9 mouse cellular contexts compared by ENCODE assay signal in the genomic region with DNA sequence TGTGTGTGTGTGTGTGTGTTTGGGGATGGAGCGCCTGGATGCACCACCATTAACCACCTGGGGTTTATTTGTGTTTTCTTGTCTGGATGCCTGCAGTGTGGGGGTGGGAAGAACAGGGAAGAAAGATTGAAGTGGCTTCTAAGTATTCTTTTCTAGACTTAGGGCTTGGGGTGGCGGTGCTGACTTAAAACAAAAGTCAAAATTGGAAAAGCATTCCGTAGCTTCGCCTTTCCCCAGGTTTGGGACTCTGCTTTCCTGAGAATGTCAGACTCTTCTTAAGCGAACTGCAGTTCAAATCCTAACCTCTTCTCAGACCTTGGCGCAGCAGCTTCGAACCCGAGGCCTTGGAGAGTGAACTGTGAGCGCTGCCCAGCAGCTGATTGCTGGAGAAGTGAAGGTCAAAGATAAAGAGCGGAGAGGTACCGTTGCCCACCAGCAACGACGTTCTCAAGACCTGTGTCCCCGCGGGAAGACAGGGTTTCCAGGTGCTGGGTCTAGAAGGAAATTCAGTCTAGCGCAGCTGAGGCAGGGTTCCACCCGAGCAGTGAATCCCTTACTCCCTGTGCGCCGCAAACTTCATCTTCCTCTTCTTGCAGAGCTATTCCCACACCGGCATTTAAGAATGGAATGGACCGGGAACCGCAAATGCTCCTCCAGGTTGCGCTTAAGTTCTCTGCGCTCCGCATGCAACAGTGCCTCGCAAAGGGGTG. TPM values are rescaled to one million over a fixed set of nuclear protein-coding genes. Genes with fewer than 3 reads are reported as not detected.
DNase-seq lines count a peak whose midpoint lies in the region; ATAC-seq and TF ChIP-seq lines count a peak whose summit lies in the region.
"Had no signal": no experiment of that assay in that cellular context is flagged by ENCODE, and none has a peak within 500 bp of the region (broad histone marks: within the 10 kb centered on the region; RNA-seq: fewer than 3 reads in every experiment).

No protein-coding gene starts in this region.

- no peak for ATAC-seq in hindbrain, embryonic 16.5 days
- ATAC-seq in midbrain, embryonic 12.5 days (ENCODE audit: low FRiP score, low read depth), result no peak
- ATAC-seq in activated CD4-positive, CD25-positive, alpha-beta regulatory T cell, adult 4 months, result no peak

- H3K27me3 ChIP-seq in hindbrain, embryonic 16.5 days (replicated peaks; ENCODE audit: control insufficient read depth, insufficient read depth, low read length), result peaks cover 21% of the 10 kb centered on the region
- H3K27me3 ChIP-seq in midbrain, embryonic 12.5 days, result peaks cover 58% of the 10 kb centered on the region

- peak overlapping the region; percentile 8; the same call in 1 of the 2 replicates for H3K9ac ChIP-seq in ES-E14 (ENCODE audit: insufficient read depth, low read depth, low read length, poor library complexity, severe bottlenecking)
- H3K9ac ChIP-seq in hindbrain, embryonic 16.5 days (ENCODE audit: low read depth, low read length), result no peak overlapping the region
- 0 out of 2 replicates have a peak overlapping the region, but pooled peaks have one; percentile 43 for H3K9ac ChIP-seq in midbrain, embryonic 12.5 days (replicated peaks)

- in situ Hi-C loops in ES-E14 (cut with MboI; ENCODE audit: low sequenced_read_pairs in 2 of 2, unreplicated experiment in 2 of 2), result no loop called here

- TF ChIP-seq CTCF in gastrocnemius, adult 2 months (IDR thresholded peaks at IDR 0.05), result no peak

- 4% methylated on average over 26 of the region's 26 CpGs for WGBS in hindbrain, embryonic 16.5 days
- whole genome bisulfite sequencing in midbrain, embryonic 12.5 days, result 5% methylated on average over 26 of the region's 26 CpGs

- intact Hi-C loops in gastrocnemius, adult 2 months (cut with DNase I), result no loop called here

- H3K4me3 ChIP-seq in ES-E14 (ENCODE audit: insufficient read depth in 1 of 2, low read depth in 1 of 2, low read length in 2 of 2, poor library complexity in 1 of 2, severe bottlenecking in 1 of 2), result peak overlapping the region; percentile 85 to 98
- no peak overlapping the region for H3K4me3 ChIP-seq in hindbrain, embryonic 16.5 days (ENCODE audit: low read length)
- 0 out of 2 replicates have a peak overlapping the region, but pooled peaks have one; percentile 5 for H3K4me3 ChIP-seq in midbrain, embryonic 12.5 days
- H3K4me3 ChIP-seq in gastrocnemius, adult 2 months, result no peak overlapping the region

- H3K27ac ChIP-seq in ES-E14 (ENCODE audit: insufficient read depth, low read depth, low read length, poor library complexity, severe bottlenecking), result peak overlapping the region; percentile 26; the same call in 1 of the 2 replicates
- H3K27ac ChIP-seq in hindbrain, embryonic 16.5 days (ENCODE audit: low read depth, low read length), result no peak overlapping the region
- no peak overlapping the region; the same call in 1 of the 2 replicates for H3K27ac ChIP-seq in midbrain, embryonic 12.5 days (replicated peaks)
- no peak overlapping the region for H3K27ac ChIP-seq in gastrocnemius, adult 2 months

- H3K9me3 ChIP-seq in ES-E14 (ENCODE audit: control insufficient read depth, insufficient read depth, low read depth, low read length), result no peaks in the 10 kb centered on the region
- H3K9me3 ChIP-seq in hindbrain, embryonic 16.5 days (ENCODE audit: control insufficient read depth, low read length), result no peaks in the 10 kb centered on the region
- no peaks in the 10 kb centered on the region for H3K9me3 ChIP-seq in midbrain, embryonic 12.5 days

- H3K4me1 ChIP-seq in ES-E14 (ENCODE audit: control insufficient read depth in 2 of 2, insufficient read depth in 2 of 2, low read length in 2 of 2, poor library complexity in 1 of 2), result peaks cover 7 to 14% of the 10 kb centered on the region in 2 experiments
- peaks cover 28% of the 10 kb centered on the region for H3K4me1 ChIP-seq in hindbrain, embryonic 16.5 days (ENCODE audit: control insufficient read depth, insufficient read depth, low read depth, low read length)
- H3K4me1 ChIP-seq in midbrain, embryonic 12.5 days, result peaks cover 31% of the 10 kb centered on the region

- no peak for DNase-seq in ES-E14 (ENCODE audit: low read depth, low spot score)
- DNase-seq in embryo, embryonic 9.5 days (ENCODE audit: extremely low spot score), result peak; percentile 66
- DNase-seq in gastrocnemius, adult 2 months, result no peak
- no peak for DNase-seq in layer of hippocampus, adult 11-12 months (ENCODE audit: low spot score)
- DNase-seq: lung, adult 2 months; right cerebral cortex, adult 18-20 months had no signal

- H3K36me3 ChIP-seq in ES-E14 (ENCODE audit: control insufficient read depth, insufficient read depth, low read length, poor library complexity, severe bottlenecking), result peaks cover 13% of the 10 kb centered on the region
- no peaks in the 10 kb centered on the region for H3K36me3 ChIP-seq in hindbrain, embryonic 16.5 days (ENCODE audit: control insufficient read depth, insufficient read depth, low read length)
- H3K36me3 ChIP-seq in midbrain, embryonic 12.5 days, result no peaks in the 10 kb centered on the region

- peak overlapping the region; percentile 20 for H3K4me2 ChIP-seq in hindbrain, embryonic 16.5 days (ENCODE audit: low read length)
- peak overlapping the region; percentile 83 for H3K4me2 ChIP-seq in midbrain, embryonic 12.5 days (replicated peaks)

TF ChIP-seq in ES-E14, 5 proteins besides CTCF, POLR2A, EP300 and RAD21:
- 0 out of 2 replicates have a peak, but pooled peaks have one; percentile 12 for TF ChIP-seq ZC3H11A (IDR thresholded peaks at IDR 0.05; ENCODE audit: borderline replicate concordance, low read depth, low read length)
- TF ChIP-seq ZNF384 (IDR thresholded peaks at IDR 0.05; ENCODE audit: low read depth, low read length), result no peak
- TF ChIP-seq HCFC1 (IDR thresholded peaks at IDR 0.05; ENCODE audit: borderline replicate concordance, insufficient read depth, low read length), result no peak
- no peak for TF ChIP-seq CHD2 (IDR thresholded peaks at IDR 0.05; ENCODE audit: low read depth, low read length)
- TF ChIP-seq MAFK (IDR thresholded peaks at IDR 0.05; ENCODE audit: insufficient read depth, low read depth, low read length), result no peak

RNA-seq across cellular contexts. Expression of gene Sall1, which starts 2.8 kb away (rescaled TPM):
- 22.5 and 26.4 TPM in 2 replicates for total RNA-seq in ES-E14 (2012; rRNA removed)
- 5.3 and 7.2 TPM in 2 replicates for polyA plus RNA-seq in hindbrain, embryonic 16.5 days (2015; fragmentation: Nextera tagmentation; extraction: Ambion mirVana)
- 13.4 and 16.2 TPM in 2 replicates for polyA plus RNA-seq in midbrain, embryonic 12.5 days (2016; fragmentation: Nextera tagmentation; extraction: Ambion mirVana)
- not detected for total RNA-seq in gastrocnemius, adult 2 months (2021)
- not detected for polyA plus RNA-seq in activated CD4-positive, CD25-positive, alpha-beta regulatory T cell, adult 4 months (2017; shearing (Covaris generic))

Comparison
In these comparisons a context has a peak if more than half of its experiments do, and no peak if none do; other contexts are left out.
1. H3K4me3 ChIP-seq: peak in ES-E14 (2 of 2) and midbrain, embryonic 12.5 days (single experiment); none in hindbrain, embryonic 16.5 days (single experiment) and gastrocnemius, adult 2 months (single experiment).